Mouse (Mus musculus) stomach, embryonic 14.5 days (tissue): ENCODE results near the gene Rps6ka1. TPM values are rescaled to one million over a fixed set of nuclear protein-coding genes. Genes with fewer than 3 reads are reported as not detected.

Experiments used
- ATAC-seq: fragments of 200-750 bp; cut with Nextera tagmentation; 2 replicates; pipeline ENCODE4 v1.8.0; 2017; ENCODE audit warnings: low read depth, moderate TSS enrichment; ENCODE audit not compliant: insufficient number of reproducible peaks, insufficient read depth, low FRiP score
- H3K27ac ChIP-seq: fragments of 300-500 bp; sonication (generic); 2 replicates; pipeline ENCODE4 v1.5.1; 2014; ENCODE audit warnings: mild to moderate bottlenecking, low read length, moderate library complexity, mixed read lengths
- H3K27me3 ChIP-seq: fragments of 300-500 bp; sonication (generic); 2 replicates; pipeline ENCODE4 v1.6.1; 2014; ENCODE audit warnings: low read length, control low read depth, mixed read lengths; ENCODE audit not compliant: control insufficient read depth, insufficient read depth
- H3K36me3 ChIP-seq: fragments of 300-500 bp; sonication (generic); 2 replicates; pipeline ENCODE4 v1.6.1; 2014; ENCODE audit warnings: mild to moderate bottlenecking, control low read depth, low read length, moderate library complexity, mixed read lengths; ENCODE audit not compliant: control insufficient read depth, insufficient read depth
- H3K4me1 ChIP-seq: fragments of 300-500 bp; sonication (generic); 2 replicates; pipeline ENCODE4 v1.6.1; 2014; ENCODE audit warnings: low read length, control low read depth, mixed read lengths; ENCODE audit not compliant: control insufficient read depth, insufficient read depth
- H3K4me2 ChIP-seq: fragments of 300-500 bp; sonication (generic); replicated peaks from 2 replicates; pipeline ENCODE4 v1.6.1; 2014; ENCODE audit warnings: low read depth, low read length, control low read depth
- H3K4me3 ChIP-seq: fragments of 300-500 bp; sonication (generic); 2 replicates; pipeline ENCODE4 v1.5.1; 2014; ENCODE audit warnings: low read depth, low read length, control low read depth
- H3K9ac ChIP-seq: fragments of 300-500 bp; sonication (generic); replicated peaks from 2 replicates; pipeline ENCODE4 v1.6.1; 2014; ENCODE audit warnings: low read depth, mild to moderate bottlenecking, control low read depth, low read length, moderate library complexity, mixed read lengths
- H3K9me3 ChIP-seq: fragments of 300-500 bp; sonication (generic); 2 replicates; pipeline ENCODE4 v1.6.1; 2016; ENCODE audit warnings: low read depth, low read length, control low read depth; ENCODE audit not compliant: control insufficient read depth
- WGBS: fragments of 180-500 bp; shearing (Covaris S2); extraction: QIAGEN DNeasy Blood & Tissue Kit; methylation state at CpG from one replicate; pipeline ENCODE4 v1.1.7; 2014; 5-methylcytosine and 5-hydroxymethylcytosine counted together
- polyA plus RNA-seq: library from polyadenylated mRNA; unstranded; fragments of >200 nt; fragmentation: Nextera tagmentation; extraction: Ambion mirVana; gene quantifications from 2 replicates; pipeline ENCODE4 v1.2.1, GENCODE M21; 2014

Rps6ka1 gene
- polyA plus RNA-seq, 1 experiment from 2014 or later: 58.8 TPM

DNA sequence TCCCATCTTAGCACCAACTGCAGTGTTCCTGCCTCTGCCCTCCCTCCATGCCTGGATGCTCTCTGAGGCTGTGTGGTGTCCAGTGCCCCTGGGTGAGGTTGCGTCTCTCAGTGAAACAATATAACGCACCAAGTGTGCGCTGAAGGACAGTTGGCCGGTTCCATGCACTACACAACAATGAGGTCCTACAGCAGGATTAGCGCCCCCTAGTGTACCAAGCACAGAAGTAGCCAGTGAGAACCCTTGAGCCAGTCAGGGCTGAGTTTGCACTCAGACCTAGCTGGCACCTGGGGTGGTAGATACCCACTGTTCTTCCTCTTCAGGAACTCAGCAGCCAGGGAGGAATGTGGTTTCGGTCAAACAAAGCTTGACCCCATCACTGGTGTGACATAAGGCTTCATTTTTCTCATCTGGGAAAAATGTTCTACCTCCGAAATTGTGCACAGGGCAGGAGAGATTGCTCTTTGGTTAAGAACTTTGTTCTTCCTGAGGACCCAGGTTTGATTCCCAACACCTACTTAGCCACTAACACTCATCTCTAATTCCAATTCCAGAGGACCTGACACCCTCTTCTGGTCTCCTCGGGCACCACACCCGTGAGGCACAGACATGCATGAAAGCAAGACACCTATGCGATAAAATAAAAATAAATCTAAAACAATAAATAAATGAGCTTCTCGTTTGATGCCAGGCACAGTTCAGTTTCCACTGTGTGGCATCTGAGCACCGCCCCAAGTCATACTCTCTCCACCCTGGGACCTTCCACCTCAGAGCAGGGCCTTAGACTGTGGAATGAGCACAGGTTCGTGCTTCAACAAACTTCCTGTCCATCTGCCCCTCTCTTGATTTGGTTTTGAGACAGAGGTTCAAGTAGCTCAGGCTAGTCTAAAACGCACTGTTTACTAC is 9.5 kb downstream of the Rps6ka1 start:
- Histone ChIP-seq H3K36me3 (peaks cover 12% of the 10 kb centered on the region), H3K4me2 (no peak overlapping the region), H3K4me3 (no peak overlapping the region), H3K9ac (no peak overlapping the region), H3K27ac (peak overlapping the region; percentile 8; the same call in 1 of the 2 replicates), H3K9me3 (no peaks in the 10 kb centered on the region), H3K4me1 (0 out of 2 replicates have a peak, but pooled peaks cover 3% of the 10 kb centered on the region), H3K27me3 (no peaks in the 10 kb centered on the region)
- WGBS: 86% methylated on average over 14 of the region's 14 CpGs
- ATAC-seq: no peak

DNA sequence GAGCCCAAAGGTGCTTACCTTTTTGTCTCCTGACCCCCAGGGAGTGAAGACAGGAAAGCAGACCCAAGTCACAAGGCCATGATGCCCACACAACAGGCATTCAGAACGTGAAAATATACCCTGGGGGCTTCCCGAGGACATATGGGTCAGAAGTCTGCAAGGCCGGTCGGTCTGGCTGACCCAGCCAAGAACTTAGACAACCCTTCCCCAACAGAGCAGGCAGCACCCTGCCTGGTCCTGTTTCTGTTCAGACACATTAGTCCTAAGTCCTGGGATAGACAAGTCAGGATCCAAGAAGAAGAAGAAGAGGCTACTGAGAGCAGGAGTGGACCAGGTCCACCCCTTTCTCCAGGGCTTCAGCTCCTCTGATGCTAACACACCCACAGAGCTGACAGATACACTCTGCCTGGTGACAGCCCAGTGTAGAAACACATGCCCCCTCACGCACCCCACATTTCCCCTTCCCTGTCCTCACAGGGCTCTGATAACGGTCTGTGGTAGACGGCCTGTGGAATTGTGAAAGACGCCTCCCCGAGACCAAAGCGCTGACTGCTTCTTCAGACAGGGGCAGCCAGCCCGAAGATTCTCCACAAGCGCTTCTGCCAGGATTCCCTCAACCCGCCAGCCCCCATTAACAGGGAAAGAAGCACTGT is 12.6 kb downstream of the Rps6ka1 start:
- H3K36me3 ChIP-seq: peaks cover 9% of the 10 kb centered on the region; the same call in 1 of the 2 replicates

DNA sequence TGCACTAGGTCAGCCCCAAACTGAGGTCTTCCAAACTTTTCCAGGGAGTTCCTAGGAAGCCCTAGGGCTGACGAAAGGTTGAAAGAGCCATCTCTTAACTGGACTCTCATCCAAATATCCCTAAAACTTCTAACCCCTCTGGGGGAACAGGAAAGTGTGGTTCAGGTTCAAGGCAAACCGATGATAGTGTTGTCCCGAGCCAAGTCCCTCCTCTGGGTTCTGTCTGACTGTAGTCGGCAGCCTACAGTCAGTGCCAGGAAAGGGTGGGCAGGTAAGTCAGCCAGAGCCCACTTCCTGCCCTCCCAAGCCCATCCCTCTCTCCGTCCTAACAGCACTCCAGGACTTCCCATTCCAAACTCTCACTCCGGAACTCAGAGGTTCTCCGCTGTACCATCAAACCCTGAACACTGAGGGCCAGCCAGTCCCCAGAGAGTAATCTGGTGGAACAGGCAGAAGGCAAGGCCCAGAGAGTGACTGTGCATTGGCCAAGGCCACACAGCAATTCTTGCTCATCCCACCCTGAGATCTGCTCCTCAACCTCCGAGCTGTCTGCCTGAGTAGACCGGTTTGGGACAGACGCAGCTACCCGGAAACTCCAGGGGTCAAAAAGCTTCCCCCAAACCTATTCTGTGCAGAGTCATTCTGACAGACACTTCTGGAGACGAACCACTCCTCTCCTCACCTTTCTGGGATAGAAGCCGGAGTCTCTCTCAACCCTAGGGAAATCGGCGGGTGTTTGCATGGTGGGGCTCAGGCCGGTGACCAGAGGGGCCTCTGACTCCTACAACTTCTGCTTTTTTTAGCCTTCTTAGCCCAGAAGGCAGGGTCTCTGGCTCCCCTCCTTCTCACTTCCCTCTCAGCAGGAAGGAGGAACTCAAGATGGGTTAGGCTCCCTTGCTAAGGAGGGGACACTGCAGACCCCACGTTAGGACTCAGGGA is 13.4 kb downstream of the Rps6ka1 start:
- no peaks in the 10 kb centered on the region for H3K9me3 ChIP-seq
- 0 out of 2 replicates have a peak, but pooled peaks cover 3% of the 10 kb centered on the region for H3K4me1 ChIP-seq
- peaks cover 14% of the 10 kb centered on the region; the same call in 1 of the 2 replicates for H3K36me3 ChIP-seq
- 81% methylated on average over 17 of the region's 17 CpGs for WGBS
- no peaks in the 10 kb centered on the region for H3K27me3 ChIP-seq
- H3K4me3 ChIP-seq: no peak overlapping the region
- ATAC-seq: no peak
- H3K27ac ChIP-seq: no peak overlapping the region
- no peak overlapping the region for H3K9ac ChIP-seq
- no peak overlapping the region for H3K4me2 ChIP-seq

More for the DNA sequence above, 12.6 kb downstream of the Rps6ka1 start:
- no peaks in the 10 kb centered on the region for H3K9me3 ChIP-seq
- WGBS: 69% methylated on average over 13 of the region's 13 CpGs
- ATAC-seq: no peak
- H3K27me3 ChIP-seq: no peaks in the 10 kb centered on the region
- no peak overlapping the region for H3K4me3 ChIP-seq
- no peak overlapping the region for H3K27ac ChIP-seq
- H3K4me1 ChIP-seq: 0 out of 2 replicates have a peak, but pooled peaks cover 3% of the 10 kb centered on the region
- H3K4me2 ChIP-seq: no peak overlapping the region
- H3K9ac ChIP-seq: no peak overlapping the region

DNA sequence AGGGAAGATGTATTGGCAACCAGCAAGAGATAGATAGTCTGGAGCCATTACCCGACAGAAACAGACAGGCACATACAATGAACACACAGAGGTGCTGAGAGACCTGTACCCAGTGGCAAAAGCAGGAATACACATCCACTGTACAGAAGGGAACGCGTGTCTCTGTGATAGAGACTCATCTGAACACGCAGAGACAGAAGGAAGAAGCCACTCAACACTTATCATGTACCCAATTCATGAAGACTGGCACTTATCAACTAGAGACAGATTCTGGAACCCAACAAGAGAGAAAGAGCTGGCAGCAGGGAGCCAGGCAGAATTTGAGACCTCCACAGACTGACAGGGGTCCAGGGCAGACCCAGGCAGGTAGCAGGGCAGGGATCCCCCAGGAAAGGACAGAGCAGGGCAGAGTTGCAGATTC is 14.2 kb downstream of the Rps6ka1 start:
- 88% methylated on average over 4 of the region's 4 CpGs for WGBS
- Histone ChIP-seq H3K4me3 (no peak overlapping the region), H3K27me3 (no peaks in the 10 kb centered on the region), H3K27ac (no peak overlapping the region), H3K9me3 (no peaks in the 10 kb centered on the region), H3K4me1 (0 out of 2 replicates have a peak, but pooled peaks cover 3% of the 10 kb centered on the region), H3K9ac (no peak overlapping the region), H3K4me2 (no peak overlapping the region), H3K36me3 (peaks cover 15% of the 10 kb centered on the region; the same call in 1 of the 2 replicates)
- ATAC-seq: no peak

DNA sequence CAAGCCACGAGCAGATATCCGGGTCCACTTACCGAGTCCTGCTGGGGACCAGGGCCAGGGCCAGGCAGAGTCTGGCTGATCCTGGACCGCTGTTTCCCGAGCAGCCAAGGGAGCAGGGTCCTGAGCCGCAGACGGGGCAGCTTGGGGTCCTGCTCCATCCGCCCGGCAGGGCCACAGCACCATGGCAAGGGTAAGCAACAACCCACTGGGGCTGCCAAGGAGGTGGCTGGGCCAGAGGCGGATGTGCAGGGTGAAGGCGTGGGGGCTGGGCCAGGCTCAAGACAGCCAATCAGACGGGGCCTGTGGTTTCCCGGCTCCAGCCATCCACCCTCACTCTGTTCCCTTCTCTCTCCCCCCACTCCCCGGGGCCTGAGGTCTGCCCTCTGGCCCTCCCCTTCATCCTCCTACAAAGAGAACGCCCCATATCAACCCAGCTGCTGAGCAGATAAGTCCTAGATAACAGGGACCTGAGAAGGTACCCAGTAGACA is 14.7 kb downstream of the Rps6ka1 start:
- no peaks in the 10 kb centered on the region for H3K27me3 ChIP-seq
- ATAC-seq: peak; percentile 24; the same call in 1 of the 2 replicates
- no peak overlapping the region for H3K27ac ChIP-seq
- 0 out of 2 replicates have a peak, but pooled peaks cover 3% of the 10 kb centered on the region for H3K4me1 ChIP-seq
- H3K4me2 ChIP-seq: no peak overlapping the region
- peaks cover 15% of the 10 kb centered on the region; the same call in 1 of the 2 replicates for H3K36me3 ChIP-seq
- no peak overlapping the region for H3K4me3 ChIP-seq
- WGBS: 68% methylated on average over 15 of the region's 15 CpGs
- H3K9ac ChIP-seq: no peak overlapping the region
- H3K9me3 ChIP-seq: no peaks in the 10 kb centered on the region

DNA sequence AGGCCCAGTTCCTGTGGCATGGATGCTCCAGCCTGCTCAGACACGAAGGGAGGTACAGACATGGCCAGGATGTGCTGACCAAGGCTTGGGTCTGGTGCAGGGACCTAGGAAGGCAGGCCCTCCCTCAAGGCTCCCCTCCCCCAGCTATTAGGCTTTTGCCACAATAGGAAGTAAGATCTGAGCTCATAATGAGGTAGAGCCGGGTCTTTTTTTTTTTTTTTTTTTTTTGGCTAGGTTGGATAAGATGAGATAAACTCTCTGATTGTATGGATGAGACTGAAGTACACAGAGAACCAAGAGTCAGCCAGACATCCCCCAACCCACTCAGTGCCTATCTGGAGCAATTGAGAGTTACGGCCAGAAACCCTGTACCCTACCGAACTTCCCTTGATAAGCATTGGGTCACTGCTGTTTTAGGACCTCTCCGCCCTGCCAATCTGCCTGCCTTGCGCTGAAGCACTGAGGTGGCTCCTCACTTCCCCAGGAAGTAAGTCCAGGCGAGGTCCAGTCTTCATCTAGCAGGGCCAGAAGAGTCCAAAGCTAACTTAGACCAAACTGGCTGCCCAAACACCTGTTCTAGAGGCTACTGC is 15.3 kb downstream of the Rps6ka1 start:
- no peak overlapping the region for H3K4me3 ChIP-seq
- H3K27me3 ChIP-seq: no peaks in the 10 kb centered on the region
- peaks cover 12% of the 10 kb centered on the region; the same call in 1 of the 2 replicates for H3K36me3 ChIP-seq
- no peak for ATAC-seq
- H3K27ac ChIP-seq: no peak overlapping the region
- H3K9me3 ChIP-seq: no peaks in the 10 kb centered on the region
- no peak overlapping the region for H3K4me2 ChIP-seq
- H3K9ac ChIP-seq: no peak overlapping the region
- H3K4me1 ChIP-seq: no peaks in the 10 kb centered on the region
- 83% methylated on average over 7 of the region's 7 CpGs for WGBS

DNA sequence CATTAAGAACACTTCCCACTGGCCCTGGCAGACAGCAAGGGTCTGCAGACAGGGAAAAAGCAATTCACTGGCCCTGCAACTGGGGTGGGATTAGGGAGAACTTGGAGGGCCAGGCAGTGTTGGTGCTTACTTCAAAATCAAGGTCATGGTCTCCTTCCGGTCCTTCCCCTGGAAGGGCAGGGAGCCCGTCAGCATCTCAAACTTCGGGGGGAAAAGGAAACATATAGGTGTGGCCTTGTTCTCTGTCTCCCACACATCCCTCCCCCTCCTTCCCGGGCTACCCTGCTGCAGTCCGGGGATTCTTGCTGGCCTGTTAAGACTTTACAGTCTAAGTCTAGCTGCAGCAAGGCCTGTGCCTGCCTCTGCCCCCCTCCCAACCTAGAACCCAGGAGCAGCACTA is 22.4 kb downstream of the Rps6ka1 start:
- WGBS: 61% methylated on average over 5 of the region's 5 CpGs
- Histone ChIP-seq H3K27me3 (no peaks in the 10 kb centered on the region), H3K4me2 (no peak overlapping the region), H3K4me1 (0 out of 2 replicates have a peak, but pooled peaks cover 3% of the 10 kb centered on the region), H3K9me3 (no peaks in the 10 kb centered on the region), H3K4me3 (no peak overlapping the region), H3K27ac (peak overlapping the region; percentile 74; the same call in 1 of the 2 replicates), H3K36me3 (peaks cover 38% of the 10 kb centered on the region), H3K9ac (no peak overlapping the region)
- no peak for ATAC-seq
